Mouse (Mus musculus) MEL (cell line): ENCODE measurements around the gene Sema6d.

Source experiments
- CTCF ChIP-seq, 3 experiments: IDR thresholded peaks in 2 of 3; conservative IDR thresholded peaks in 1 of 3; 2 replicates each; pipeline ENCODE4 v1.5.1; 2011 to 2012; ENCODE audit warnings: low read length in 3 of 3, low read depth in 2 of 3, mild to moderate bottlenecking in 2 of 3, improper control_type of control experiment in 1 of 3, inconsistent platforms in 1 of 3, mixed read lengths in 1 of 3, moderate library complexity in 1 of 3; ENCODE audit not compliant: control insufficient read depth in 1 of 3, insufficient read depth in 1 of 3, poor library complexity in 1 of 3, severe bottlenecking in 1 of 3
- E2F4 ChIP-seq: IDR thresholded peaks from 2 replicates; pipeline ENCODE4 v1.6.1; 2011; ENCODE audit warnings: low read depth, low read length, improper control_type of control experiment, borderline replicate concordance

DNA sequence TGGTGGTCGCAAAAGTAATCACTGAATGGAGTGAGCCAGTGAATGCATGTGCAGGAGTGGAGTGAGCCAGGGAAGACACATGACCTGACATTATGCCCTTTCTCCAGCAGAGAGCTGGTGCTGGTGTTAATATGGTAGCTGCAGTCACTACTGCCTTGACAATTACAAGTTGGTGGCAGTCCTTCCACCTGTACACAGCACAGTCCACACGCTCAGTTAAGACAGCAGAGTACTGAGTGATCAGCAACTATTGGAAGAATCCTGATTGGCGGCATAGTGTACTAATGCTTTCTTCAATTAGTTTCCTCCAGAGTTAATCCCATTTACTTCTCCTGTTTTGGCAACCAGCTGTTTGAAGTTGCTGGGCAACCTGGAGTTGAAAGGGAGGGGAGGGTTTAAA lies 81.9 kb downstream of the Sema6d start:
- TF ChIP-seq CTCF (IDR thresholded peaks at IDR 0.05 in 2 of 3, conservative IDR thresholded peaks at IDR 0.05 in 1 of 3; ENCODE audit: control insufficient read depth in 1 of 3, insufficient read depth in 1 of 3, low read depth in 2 of 3, low read length in 3 of 3, poor library complexity in 1 of 3, severe bottlenecking in 1 of 3): no peak
- TF ChIP-seq E2F4: no peak
